Mouse (Mus musculus) bone marrow, adult 2 months (tissue): ENCODE measurements around the gene Igsf23.

Experiments used
- CTCF ChIP-seq: fragments of 200-500 bp; IDR thresholded peaks from 2 replicates; pipeline ENCODE4 v1.5.1; 2011; ENCODE audit warnings: low read length, control low read depth; ENCODE audit not compliant: control insufficient read depth, insufficient read depth
- POLR2A ChIP-seq: fragments of 200-500 bp; IDR thresholded peaks from 2 replicates; pipeline ENCODE4 v1.6.1; 2011; ENCODE audit warnings: low read depth, mild to moderate bottlenecking, control low read depth, low read length, borderline replicate concordance; ENCODE audit not compliant: control insufficient read depth

GRCm38 (mm10) chr7:19911695-19912524 lies 38.6 kb downstream of the Igsf23 start:
- TF ChIP-seq CTCF (no peak), POLR2A (no peak)
